Mouse (Mus musculus): ENCODE data around the gene Defa30. TPM values are rescaled to one million over a fixed set of nuclear protein-coding genes. Genes with fewer than 3 reads are reported as not detected.
"Not testable (repeated sequence)": the region's sequence is repeated elsewhere in the genome, so short reads cannot be mapped to it uniquely, and the experiment has no call there.

The Defa30 gene
- not detected in 2 replicates for total RNA-seq (2017)

DNA sequence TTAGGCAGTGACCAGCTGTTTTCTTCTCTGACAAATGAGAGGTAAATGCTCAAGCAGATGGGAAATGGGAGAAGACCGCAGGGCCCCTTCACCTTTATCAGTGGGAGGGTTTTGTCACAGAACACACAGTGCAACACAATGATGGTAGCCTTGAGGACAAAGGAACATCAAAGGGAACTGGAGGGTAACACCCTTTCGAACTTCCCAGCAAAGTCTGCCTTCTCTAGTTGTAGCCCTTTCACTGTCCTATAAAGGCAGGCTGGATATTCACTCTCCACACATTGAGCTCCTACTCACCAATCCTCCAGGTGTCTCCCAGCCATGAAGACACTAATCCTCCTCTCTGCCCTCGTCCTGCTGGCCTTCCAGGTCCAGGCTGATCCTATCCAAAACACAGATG lies at the start of gene Defa30:
Gene Defa30, plus strand, starts transcription at position 301 of the 400 bp plus-strand sequence.
- not testable (repeated sequence) for ATAC-seq (replicated peaks in 1 of 2; ENCODE audit: insufficient read depth in 1 of 2, low FRiP score in 2 of 2, low TSS enrichment in 1 of 2, low read depth in 1 of 2, poor library complexity in 2 of 2, severe bottlenecking in 2 of 2)

DNA sequence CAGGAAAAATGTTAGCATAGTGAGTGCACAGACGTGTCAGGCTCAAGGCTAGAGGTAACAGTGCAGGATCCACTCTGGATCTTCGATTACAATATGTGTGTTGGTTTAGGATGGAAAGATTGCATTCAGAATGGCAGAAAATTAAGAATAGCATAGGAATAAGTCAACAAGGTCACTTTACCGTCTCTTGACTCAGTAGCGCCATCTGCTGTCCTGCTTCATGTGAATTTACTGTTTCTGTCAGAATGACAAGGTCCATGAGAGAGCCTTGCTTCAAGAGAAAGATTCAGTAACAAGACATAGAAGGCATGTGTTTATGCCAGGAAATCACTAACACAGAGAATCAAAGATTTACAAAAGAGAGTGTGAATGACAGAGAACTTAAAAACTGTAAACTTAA lies 41.3 kb upstream of the Defa30 start:
- ATAC-seq (replicated peaks in 1 of 2; ENCODE audit: insufficient read depth in 1 of 2, low FRiP score in 2 of 2, low TSS enrichment in 1 of 2, low read depth in 1 of 2, poor library complexity in 2 of 2, severe bottlenecking in 2 of 2) = no peak

DNA sequence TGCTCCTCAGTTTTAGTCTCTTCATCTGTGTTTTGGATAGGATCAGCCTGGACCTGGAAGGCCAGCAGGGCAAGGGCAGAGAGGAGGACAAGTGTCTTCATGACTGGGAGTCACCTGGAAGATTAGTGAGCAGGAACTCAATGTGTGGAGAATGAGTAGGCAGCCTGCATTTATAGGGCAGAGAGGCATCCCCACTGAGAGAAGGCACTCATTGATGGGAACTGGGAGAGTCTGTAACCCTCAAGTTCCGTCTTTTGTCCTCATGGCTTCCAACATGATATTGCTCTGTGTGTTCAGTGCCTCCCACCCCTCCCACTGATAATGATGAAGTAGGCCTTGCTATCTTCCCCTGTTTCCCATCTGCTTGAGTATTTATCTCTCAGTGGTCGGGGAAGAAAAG lies 38.5 kb upstream of the Defa30 start, which contains the start of gene Gm14851:
Gene Gm14851, minus strand, starts transcription at position 101 of the 400 bp plus-strand sequence.
- not testable (repeated sequence) for ATAC-seq (replicated peaks in 1 of 2; ENCODE audit: insufficient read depth in 1 of 2, low FRiP score in 2 of 2, low TSS enrichment in 1 of 2, low read depth in 1 of 2, poor library complexity in 2 of 2, severe bottlenecking in 2 of 2)

DNA sequence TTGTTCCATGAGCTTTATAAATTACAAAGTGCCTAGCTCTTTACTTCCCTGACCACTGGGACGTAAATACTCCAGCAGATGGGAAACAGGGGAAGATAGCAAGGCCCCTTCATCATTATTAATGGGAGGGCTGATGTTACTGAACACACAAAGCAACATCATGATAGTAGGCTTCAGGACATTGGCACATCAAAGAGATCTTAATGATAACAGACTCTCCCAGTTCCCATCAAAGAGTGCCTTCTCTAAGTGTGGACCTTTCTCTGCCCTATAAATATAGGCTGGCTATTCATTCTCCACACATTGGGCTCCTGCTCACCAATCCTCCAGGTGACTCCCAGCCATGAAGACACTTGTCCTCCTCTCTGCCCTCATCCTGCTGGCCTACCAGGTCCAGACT lies 27.5 kb downstream of the Defa30 start, which contains the start of gene Defa22:
Gene Defa22, plus strand, starts transcription at position 301 of the 400 bp plus-strand sequence.
- not testable (repeated sequence) for ATAC-seq (replicated peaks in 1 of 2; ENCODE audit: insufficient read depth in 1 of 2, low FRiP score in 2 of 2, low TSS enrichment in 1 of 2, low read depth in 1 of 2, poor library complexity in 2 of 2, severe bottlenecking in 2 of 2)

Other genes starting within 250 kb of the Defa30 start
- not detected in 2 replicates for gene Defb33, start 242.0 kb upstream of the Defa30 start, total RNA-seq (2017)
- not detected in 2 replicates for gene Gm15056, start 232.0 kb upstream of the Defa30 start, total RNA-seq (2017)
- gene Gm6040, start 212.6 kb upstream of the Defa30 start, total RNA-seq (2017) = not detected in 2 replicates
- not detected in 2 replicates for gene AY761185, start 189.9 kb upstream of the Defa30 start, total RNA-seq (2017)
- not detected in 2 replicates for gene Defa21, start 109.1 kb upstream of the Defa30 start, total RNA-seq (2017)
- gene Defa23, start 79.6 kb upstream of the Defa30 start, total RNA-seq (2017) = not detected in 2 replicates
- not detected in 2 replicates for gene Defa35, start 69.6 kb upstream of the Defa30 start, total RNA-seq (2017)
- gene Defa25, start 50.2 kb upstream of the Defa30 start, total RNA-seq (2017) = not detected in 2 replicates
- not detected in 2 replicates for gene Gm14851, start 38.6 kb upstream of the Defa30 start, total RNA-seq (2017)
- not detected in 2 replicates for gene Defa22, start 27.6 kb downstream of the Defa30 start, total RNA-seq (2017)
- gene Defa31, start 57.0 kb downstream of the Defa30 start, total RNA-seq (2017) = not detected in 2 replicates
- not detected in 2 replicates for gene Gm15293, start 66.9 kb downstream of the Defa30 start, total RNA-seq (2017)
- not detected in 2 replicates for gene Gm15292, start 115.1 kb downstream of the Defa30 start, total RNA-seq (2017)
- not detected in 2 replicates for gene Defa27, start 180.9 kb downstream of the Defa30 start, total RNA-seq (2017)
- not detected in 2 replicates for gene Defa29, start 192.4 kb downstream of the Defa30 start, total RNA-seq (2017)
- not detected in 2 replicates for gene Defa2, start 243.9 kb downstream of the Defa30 start, total RNA-seq (2017)

Measured in hematopoietic stem cell, adult 5-6 weeks (primary cell).